Mouse (Mus musculus) liver (tissue): Measurements from ENCODE around the gene Rnf167.

Source experiments
- DNase-seq: peaks from one replicate; pipeline ENCODE4 v3.0.0-alpha.2; 2020; ENCODE audit warnings: mixed read lengths

Gene Rnf167

GRCm38 (mm10) chr11:70655571-70656455 lies 8.8 kb downstream of the Rnf167 start:
- peak; percentile 66 for DNase-seq

DNA sequence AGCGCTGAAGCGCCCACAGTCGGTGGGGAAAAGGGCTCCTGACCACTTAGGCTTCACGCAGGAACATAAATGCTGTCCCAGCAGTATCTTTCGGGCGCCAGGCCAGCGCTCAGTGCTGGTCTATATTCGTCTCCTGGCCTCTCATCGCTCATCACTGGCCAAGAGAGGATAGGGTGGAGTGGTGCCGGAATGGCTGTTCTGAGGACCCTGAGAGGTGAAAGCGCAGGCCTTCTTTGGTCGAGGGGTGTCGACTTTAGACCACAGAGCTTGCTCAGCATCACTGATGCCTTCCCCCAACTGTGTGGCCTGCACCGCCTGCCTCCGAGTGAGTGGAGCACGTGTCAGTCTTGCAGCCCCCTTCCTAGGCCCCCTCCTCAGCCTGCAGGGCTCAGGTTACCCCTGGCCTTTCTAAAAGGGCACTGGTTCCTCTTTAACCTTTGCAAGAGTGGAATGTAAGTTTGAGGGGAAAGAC lies 9.5 kb downstream of the Rnf167 start:
- DNase-seq: no peak

DNA sequence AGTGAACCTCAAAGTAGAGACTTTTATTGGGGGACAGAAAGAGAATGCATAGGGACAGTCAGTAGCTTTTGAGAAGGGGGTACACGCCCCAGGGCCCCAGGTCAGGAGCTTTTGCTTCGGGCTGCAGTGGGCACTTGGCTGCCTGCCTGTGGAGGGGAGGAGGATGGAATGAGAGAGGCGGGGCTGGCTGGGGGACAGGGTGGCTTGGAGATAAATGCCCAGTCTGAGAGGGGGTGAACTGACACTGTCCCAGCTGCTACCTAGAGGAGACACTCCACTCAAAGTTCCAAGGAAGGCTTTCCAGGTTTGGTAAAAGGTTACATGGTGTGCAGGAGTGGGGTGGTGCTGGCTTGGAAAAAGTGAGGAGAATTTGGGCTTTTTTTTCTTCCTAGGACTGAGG lies 9.9 kb downstream of the Rnf167 start, which contains the start of gene Eno3:
Gene Eno3 (plus strand): TSS at position 239 of the 400 bp plus-strand sequence.
- DNase-seq: peak; percentile 45

DNA sequence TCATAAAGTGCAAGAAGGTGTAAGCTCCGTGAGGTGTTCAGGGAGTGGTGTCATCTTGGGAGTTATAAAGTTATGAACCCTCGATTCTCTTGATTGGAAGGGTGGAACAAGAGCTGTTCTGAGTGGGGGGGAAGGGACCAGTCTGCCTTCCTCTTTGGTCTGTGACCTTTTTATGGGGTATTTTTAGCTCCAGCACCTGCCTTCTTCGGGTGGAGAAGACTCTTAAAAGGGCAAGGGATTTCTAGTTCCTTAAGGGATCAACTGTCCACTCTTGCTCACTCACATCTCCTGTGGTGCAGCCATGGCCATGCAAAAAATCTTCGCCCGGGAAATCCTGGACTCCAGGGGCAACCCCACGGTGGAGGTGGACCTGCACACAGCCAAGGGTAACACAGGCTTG lies 10.5 kb downstream of the Rnf167 start:
- no peak for DNase-seq

DNA sequence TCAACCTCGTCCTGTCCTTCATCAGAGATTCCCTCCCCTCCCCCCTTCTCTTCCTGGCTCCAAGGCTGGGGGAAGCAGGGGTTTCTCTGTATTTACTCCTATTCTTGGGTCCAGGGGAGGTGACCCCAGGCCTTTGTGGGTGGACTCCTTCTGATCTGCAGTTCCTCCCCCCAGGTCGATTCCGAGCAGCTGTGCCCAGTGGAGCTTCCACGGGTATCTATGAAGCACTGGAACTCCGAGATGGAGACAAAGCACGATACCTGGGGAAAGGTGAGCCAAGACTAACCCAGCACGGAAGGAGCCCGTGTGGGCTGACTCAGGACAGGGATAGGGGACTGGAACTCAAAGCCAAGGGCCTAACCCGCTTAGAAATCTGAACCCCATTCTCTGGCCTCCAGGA lies 11.0 kb downstream of the Rnf167 start:
- DNase-seq: no peak

DNA sequence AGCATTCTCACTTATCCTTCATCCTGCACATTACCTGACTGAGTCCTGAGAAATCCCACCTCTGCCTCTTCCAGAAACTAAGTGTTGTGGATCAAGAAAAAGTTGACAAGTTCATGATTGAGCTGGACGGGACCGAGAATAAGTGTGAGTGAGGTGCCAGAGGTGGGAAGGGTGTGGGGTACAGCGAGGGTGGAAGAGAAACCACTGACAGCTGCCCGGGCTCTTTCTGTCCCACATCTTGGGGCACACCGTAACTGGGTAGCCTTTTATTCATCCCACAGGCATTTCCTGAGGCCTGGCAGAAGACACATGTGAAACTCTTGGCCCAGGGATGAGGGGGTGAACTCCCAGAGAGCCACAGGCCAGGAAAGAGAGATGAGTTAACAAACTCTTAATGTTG lies 11.5 kb downstream of the Rnf167 start:
- DNase-seq: no peak

- DNase-seq: no peak
Observed at GRCm38 (mm10) chr11:70658942-70659341, 11.9 kb downstream of the Rnf167 start.

GRCm38 (mm10) chr11:70660571-70660970 lies 13.5 kb downstream of the Rnf167 start:
- no peak for DNase-seq

GRCm38 (mm10) chr11:70663101-70663500 lies 16.1 kb downstream of the Rnf167 start:
- DNase-seq: no peak

- no peak for DNase-seq
Observed at GRCm38 (mm10) chr11:70663957-70664356, 16.9 kb downstream of the Rnf167 start.

DNA sequence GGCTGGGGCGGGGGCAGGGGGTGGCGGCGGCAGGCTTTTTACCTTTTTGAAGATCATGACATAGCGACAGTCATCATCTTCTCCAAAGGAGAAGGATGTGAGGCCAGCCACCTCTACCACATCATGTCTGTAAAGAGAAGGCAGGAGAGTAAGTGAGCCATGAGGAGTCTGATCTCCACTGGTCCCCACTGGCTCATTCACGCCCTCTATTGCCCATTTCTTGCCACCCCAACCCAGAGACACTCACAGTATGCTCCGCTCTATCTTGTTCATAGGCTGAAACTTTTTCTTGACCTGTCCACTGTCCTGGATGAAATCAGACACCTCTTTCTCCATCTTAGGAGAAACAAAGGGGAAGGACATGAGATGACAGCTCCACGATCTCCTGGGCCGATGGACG lies 17.7 kb downstream of the Rnf167 start:
- no peak for DNase-seq

DNA sequence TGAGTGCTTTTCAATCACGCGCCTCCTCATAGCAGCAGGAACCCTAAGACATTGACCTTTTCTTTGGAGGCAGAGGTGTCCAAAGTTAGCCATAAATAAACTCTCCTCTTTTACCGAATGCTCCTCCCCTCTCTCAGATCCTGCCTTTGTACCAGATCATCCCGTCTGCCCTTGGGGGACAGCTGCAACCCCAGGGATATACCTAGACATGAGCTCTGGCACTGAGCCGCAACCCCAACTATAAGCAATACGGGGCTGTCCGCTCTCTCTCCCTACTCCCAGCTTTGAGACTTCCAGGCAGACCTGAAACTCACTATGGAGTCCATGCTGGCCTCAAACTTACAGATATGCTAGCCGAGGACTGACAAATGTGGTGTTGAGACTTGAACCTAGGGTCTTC lies 19.7 kb downstream of the Rnf167 start:
- no peak for DNase-seq

DNA sequence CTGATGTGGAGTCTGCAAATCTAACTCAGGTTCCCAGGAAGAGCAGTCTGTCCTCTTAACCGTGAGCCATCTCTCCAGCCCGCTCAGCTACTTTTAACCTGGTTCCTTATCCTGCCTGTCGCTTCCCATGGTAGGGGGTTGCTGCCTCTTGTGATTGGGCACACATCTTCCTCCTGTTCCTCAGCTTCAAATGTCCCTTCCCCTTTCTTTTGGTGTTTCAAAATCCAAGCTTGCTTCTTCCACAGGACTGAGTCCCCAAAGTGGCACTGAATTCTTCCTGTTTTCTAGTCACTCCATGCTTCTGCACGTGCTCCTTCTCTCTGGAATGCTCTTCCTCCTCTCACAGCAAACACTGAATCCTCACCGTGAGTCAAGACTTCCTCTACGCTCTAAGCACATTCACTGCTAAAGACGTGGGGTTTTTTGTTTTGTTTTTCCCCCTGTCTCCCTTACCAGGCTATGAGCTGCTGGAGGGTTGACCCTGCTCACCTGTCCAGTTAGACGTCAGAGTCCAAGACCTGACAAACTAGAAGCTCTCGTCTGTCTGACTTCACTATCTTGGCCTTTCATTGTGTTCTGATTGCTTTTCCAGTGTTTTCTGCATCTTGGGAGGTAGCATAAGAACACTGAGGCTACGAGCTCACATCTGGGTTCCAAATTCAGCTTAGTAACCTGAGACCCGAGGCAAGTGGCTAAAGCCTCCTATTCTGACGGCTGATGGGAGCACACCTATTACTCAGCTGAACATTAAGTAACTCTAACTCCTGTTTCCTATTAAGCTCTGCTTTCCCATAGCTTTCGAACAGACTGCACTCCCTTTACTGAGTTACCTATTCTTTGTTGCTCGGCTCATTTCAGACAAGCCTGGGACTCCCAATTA lies 20.5 kb downstream of the Rnf167 start:
- no peak for DNase-seq

GRCm38 (mm10) chr11:70668335-70668770 lies 21.3 kb downstream of the Rnf167 start:
- DNase-seq: peak; percentile 82

DNA sequence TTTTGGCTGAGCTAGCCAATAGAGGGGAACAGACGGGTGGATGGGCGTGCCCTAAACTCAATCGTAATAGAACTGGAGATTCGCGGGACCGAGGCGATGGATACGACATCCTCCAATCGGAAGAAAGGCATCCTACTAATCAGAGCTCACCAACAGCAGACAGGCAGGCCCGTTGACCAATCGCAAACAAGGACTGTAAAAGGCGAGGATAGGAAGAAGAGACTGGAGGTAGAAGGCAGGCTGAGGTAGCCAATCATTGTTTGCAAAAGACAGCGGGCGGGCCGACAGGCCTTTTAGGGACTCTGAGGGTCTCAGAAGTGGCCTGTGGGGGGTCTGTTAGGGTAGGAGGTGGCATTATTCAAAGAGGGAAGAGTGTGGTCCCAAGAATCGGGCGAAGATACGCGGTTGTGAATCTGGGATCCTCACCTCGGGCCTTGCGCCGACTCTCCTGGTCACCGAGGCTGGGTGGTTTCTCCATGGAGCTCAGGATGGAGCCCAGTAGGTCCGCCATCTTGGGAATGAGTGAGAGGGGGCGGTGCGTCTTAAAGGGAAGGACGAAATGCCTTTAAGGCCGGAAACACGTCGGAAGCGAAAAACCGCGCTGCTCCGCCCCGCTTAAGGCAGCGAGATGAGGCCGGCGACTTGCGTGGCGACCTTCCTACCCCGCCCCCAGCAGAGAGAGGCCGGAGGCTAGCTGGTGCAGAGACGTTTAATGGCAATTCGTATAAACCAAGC lies 21.9 kb downstream of the Rnf167 start, which contains the start of gene Spag7:
Gene Spag7 (minus strand): TSS at position 646 of the 735 bp plus-strand sequence.
- DNase-seq: peak; percentile 95

DNA sequence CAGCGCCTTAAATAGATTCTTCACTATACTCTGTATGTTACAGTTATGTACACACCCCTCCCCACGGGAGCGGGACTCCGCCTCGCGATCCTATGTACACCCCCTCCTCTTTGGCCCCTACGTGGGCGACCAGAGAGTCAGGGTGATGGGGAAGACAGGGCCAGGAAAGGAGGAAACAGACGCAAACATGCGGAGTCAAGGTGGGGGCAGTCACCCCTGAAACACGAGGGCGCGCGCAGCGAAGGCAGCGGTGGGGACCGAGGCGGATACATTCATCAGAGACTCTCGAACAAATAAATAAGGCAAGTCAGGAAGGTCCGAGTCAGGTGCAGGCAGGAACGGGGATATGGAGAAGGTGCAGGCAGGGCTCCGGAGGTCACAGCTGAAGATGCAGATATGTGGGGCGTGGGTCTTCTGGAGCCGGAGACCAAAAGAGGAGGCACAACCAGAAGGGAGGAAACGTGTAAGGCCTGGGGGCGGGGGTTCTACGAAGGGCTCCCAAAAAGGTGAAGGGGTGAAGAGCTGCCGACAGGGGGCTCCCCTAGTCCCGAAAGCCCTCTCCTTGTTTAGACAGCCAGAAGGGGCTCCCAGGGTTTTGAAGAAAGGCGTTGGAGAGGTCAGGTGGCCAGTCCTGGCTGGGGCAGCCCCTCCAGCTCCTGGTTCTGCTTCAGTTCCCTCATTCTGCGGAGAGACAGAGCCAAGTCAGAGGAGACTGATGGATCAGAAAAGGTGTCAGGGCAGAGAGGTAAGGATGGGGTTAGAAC lies 22.7 kb downstream of the Rnf167 start:
- peak; percentile 84 for DNase-seq

GRCm38 (mm10) chr11:70670483-70670882 lies 23.4 kb downstream of the Rnf167 start:
- DNase-seq: no peak

- no peak for DNase-seq
Observed at GRCm38 (mm10) chr11:70671333-70672047, 24.5 kb downstream of the Rnf167 start.

- no peak for DNase-seq
Observed at GRCm38 (mm10) chr11:70674014-70674413, 27.0 kb downstream of the Rnf167 start.

GRCm38 (mm10) chr11:70674501-70674900 lies 27.5 kb downstream of the Rnf167 start:
- DNase-seq: no peak

GRCm38 (mm10) chr11:70678092-70678491 lies 31.1 kb downstream of the Rnf167 start:
- no peak for DNase-seq
